Mouse (Mus musculus) lung, embryonic 16.5 days (tissue): ENCODE measurements around the gene Stpg1. TPM values are rescaled to one million over a fixed set of nuclear protein-coding genes. Genes with fewer than 3 reads are reported as not detected.

Source experiments
- ATAC-seq: fragments of 200-750 bp; cut with Nextera tagmentation; 2 replicates; pipeline ENCODE4 v1.8.0; 2017; ENCODE audit warnings: low read depth, mild to moderate bottlenecking, moderate library complexity
- H3K27ac ChIP-seq: fragments of 300-500 bp; sonication (generic); 2 replicates; pipeline ENCODE4 v1.5.1; 2014; ENCODE audit warnings: mild to moderate bottlenecking, control low read depth, low read length
- H3K27me3 ChIP-seq: fragments of 300-500 bp; sonication (generic); 2 replicates; pipeline ENCODE4 v1.6.1; 2014; ENCODE audit warnings: low read depth, low read length, mixed read lengths; ENCODE audit not compliant: control insufficient read depth, insufficient read depth
- H3K36me3 ChIP-seq: fragments of 300-500 bp; sonication (generic); 2 replicates; pipeline ENCODE4 v1.6.1; 2014; ENCODE audit warnings: low read length; ENCODE audit not compliant: control insufficient read depth, insufficient read depth
- H3K4me1 ChIP-seq: fragments of 300-500 bp; sonication (generic); replicated peaks from 2 replicates; pipeline ENCODE4 v1.6.1; 2014; ENCODE audit warnings: low read length, mixed read lengths; ENCODE audit not compliant: control insufficient read depth, insufficient read depth
- H3K4me2 ChIP-seq: fragments of 300-500 bp; sonication (generic); 2 replicates; pipeline ENCODE4 v1.6.1; 2014; ENCODE audit warnings: low read depth, low read length, control low read depth
- H3K4me3 ChIP-seq: fragments of 300-500 bp; sonication (generic); 2 replicates; pipeline ENCODE4 v1.5.1; 2014; ENCODE audit warnings: mild to moderate bottlenecking, low read length, control low read depth
- H3K9ac ChIP-seq: fragments of 300-500 bp; sonication (generic); 2 replicates; pipeline ENCODE4 v1.6.1; 2014; ENCODE audit warnings: low read length, control low read depth
- H3K9me3 ChIP-seq: fragments of 300-500 bp; sonication (generic); 2 replicates; pipeline ENCODE4 v1.6.1; 2016; ENCODE audit warnings: low read length; ENCODE audit not compliant: control insufficient read depth
- WGBS: fragments of 180-500 bp; shearing (Covaris S2); extraction: QIAGEN DNeasy Blood & Tissue Kit; methylation state at CpG from one replicate; pipeline ENCODE4 v1.1.7; 2014; 5-methylcytosine and 5-hydroxymethylcytosine counted together
- polyA plus RNA-seq: library from polyadenylated mRNA; unstranded; fragments of >200 nt; fragmentation: Nextera tagmentation; extraction: Ambion mirVana; gene quantifications from 2 replicates; pipeline ENCODE4 v1.2.1, GENCODE M21; 2015

Stpg1 gene
- polyA plus RNA-seq, 1 experiment from 2014 or later, result 0.77 TPM

DNA sequence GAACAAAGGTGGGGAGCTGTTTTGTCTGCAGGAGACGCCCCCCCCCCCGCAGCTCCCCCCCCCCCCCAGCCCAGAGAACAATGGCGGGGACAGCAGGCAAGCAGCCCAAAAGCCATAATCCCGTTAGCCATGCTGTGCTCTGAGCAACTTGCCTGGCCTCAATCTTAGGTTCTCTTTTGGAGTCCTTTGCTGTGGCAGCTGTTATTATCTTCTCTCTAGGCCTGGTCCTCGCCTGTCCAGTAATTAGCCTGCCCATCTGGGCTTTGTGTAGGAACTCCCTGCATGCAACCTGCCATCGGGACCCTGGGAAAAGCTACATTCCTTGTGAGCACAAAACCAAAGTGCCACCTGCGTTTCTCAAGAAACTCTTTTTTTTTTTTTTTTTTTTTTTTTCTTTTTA, 29.3 kb downstream of the Stpg1 start:
- Histone ChIP-seq H3K36me3 (no peaks in the 10 kb centered on the region), H3K9ac (no peak overlapping the region), H3K4me3 (no peak overlapping the region), H3K9me3 (no peaks in the 10 kb centered on the region), H3K27ac (peak overlapping the region; percentile 72), H3K4me2 (no peak overlapping the region), H3K27me3 (no peaks in the 10 kb centered on the region), H3K4me1 (peaks cover 15% of the 10 kb centered on the region)
- 16% methylated on average over 6 of the region's 7 CpGs for WGBS
- ATAC-seq, result peak; percentile 18; the same call in 1 of the 2 replicates

DNA sequence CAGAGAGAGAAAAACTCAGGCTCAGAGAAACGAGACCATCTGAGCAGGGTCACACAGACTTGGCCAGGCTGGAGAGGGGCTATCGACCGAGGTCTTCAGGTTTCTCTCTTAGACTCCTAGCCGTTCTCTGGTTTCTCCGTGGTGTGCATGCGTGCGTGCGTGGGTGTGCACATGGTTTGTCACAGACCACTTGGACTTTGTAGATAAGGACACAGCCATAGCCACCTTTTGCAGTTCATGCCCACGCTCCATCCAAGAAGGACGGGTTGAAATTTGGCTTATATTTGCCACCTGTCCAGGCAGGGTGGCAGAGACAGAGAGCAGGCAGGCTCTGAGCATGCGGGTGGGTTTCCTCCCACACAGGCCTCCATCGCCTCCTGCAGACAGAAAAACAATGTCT, 30.5 kb downstream of the Stpg1 start:
- 61% methylated on average over 12 of the region's 12 CpGs for WGBS
- ATAC-seq, result no peak
- Histone ChIP-seq H3K36me3 (no peaks in the 10 kb centered on the region), H3K27me3 (no peaks in the 10 kb centered on the region), H3K27ac (peak overlapping the region; percentile 63; the same call in 1 of the 2 replicates), H3K4me2 (no peak overlapping the region), H3K9ac (no peak overlapping the region), H3K4me1 (peaks cover 15% of the 10 kb centered on the region), H3K9me3 (no peaks in the 10 kb centered on the region), H3K4me3 (no peak overlapping the region)

GRCm38 (mm10) chr4:135526039-135526710, 31.6 kb downstream of the Stpg1 start:
- Histone ChIP-seq H3K4me3 (no peak overlapping the region), H3K27me3 (no peaks in the 10 kb centered on the region), H3K4me2 (no peak overlapping the region), H3K4me1 (peaks cover 15% of the 10 kb centered on the region), H3K9ac (no peak overlapping the region), H3K27ac (no peak overlapping the region), H3K9me3 (no peaks in the 10 kb centered on the region; the same call in 1 of the 2 replicates), H3K36me3 (no peaks in the 10 kb centered on the region)
- ATAC-seq, result no peak
- WGBS, result 34% methylated on average over 14 of the region's 14 CpGs

GRCm38 (mm10) chr4:135530270-135530669, 35.7 kb downstream of the Stpg1 start:
- Histone ChIP-seq H3K4me1 (peaks cover 7% of the 10 kb centered on the region), H3K9ac (no peak overlapping the region), H3K27ac (no peak overlapping the region), H3K27me3 (no peaks in the 10 kb centered on the region), H3K36me3 (no peaks in the 10 kb centered on the region), H3K9me3 (no peaks in the 10 kb centered on the region; the same call in 1 of the 2 replicates), H3K4me3 (no peak overlapping the region), H3K4me2 (no peak overlapping the region)
- WGBS, result 52% methylated on average over 2 of the region's 2 CpGs
- no peak for ATAC-seq

- ATAC-seq, result no peak
- Histone ChIP-seq H3K9ac (no peak overlapping the region), H3K27ac (no peak overlapping the region), H3K9me3 (no peaks in the 10 kb centered on the region; the same call in 1 of the 2 replicates), H3K4me2 (no peak overlapping the region), H3K36me3 (no peaks in the 10 kb centered on the region), H3K27me3 (no peaks in the 10 kb centered on the region), H3K4me3 (no peak overlapping the region), H3K4me1 (peaks cover 6% of the 10 kb centered on the region)
- 83% methylated on average over 9 of the region's 9 CpGs for WGBS
Measured at GRCm38 (mm10) chr4:135531236-135531635, 36.6 kb downstream of the Stpg1 start.

- H3K27me3 ChIP-seq, result no peaks in the 10 kb centered on the region
- H3K9ac ChIP-seq, result no peak overlapping the region
- no peaks in the 10 kb centered on the region for H3K4me1 ChIP-seq
- H3K36me3 ChIP-seq, result no peaks in the 10 kb centered on the region
- whole genome bisulfite sequencing, result 58% methylated on average over 9 of the region's 9 CpGs
- H3K27ac ChIP-seq, result no peak overlapping the region
- no peak overlapping the region for H3K4me3 ChIP-seq
- ATAC-seq, result no peak
- H3K4me2 ChIP-seq, result no peak overlapping the region
- H3K9me3 ChIP-seq, result no peaks in the 10 kb centered on the region; the same call in 1 of the 2 replicates
Measured at GRCm38 (mm10) chr4:135531771-135532613, 37.4 kb downstream of the Stpg1 start.

DNA sequence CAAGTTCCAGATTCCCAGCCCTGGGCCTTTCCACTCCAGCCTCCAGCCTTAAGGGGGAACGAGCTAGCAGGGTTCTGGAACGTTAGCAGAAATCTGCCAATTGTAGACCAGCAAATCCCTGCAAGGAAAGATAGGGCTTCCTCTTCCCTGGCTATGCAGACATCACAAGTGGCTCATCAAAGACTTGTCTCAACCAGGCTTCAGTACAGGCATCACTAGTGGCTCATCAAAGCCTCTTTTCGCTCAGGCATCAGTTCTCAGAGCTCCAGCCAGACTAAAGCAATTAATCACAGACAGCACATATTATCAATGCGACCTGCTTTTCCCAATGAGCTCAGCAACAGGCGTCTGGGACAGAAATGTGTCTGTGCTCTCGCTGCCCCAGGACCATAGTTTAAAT, 38.4 kb downstream of the Stpg1 start:
- 55% methylated on average over 6 of the region's 6 CpGs for WGBS
- Histone ChIP-seq H3K9ac (no peak overlapping the region), H3K36me3 (no peaks in the 10 kb centered on the region), H3K4me1 (no peaks in the 10 kb centered on the region), H3K4me3 (no peak overlapping the region), H3K27ac (no peak overlapping the region), H3K4me2 (no peak overlapping the region), H3K27me3 (no peaks in the 10 kb centered on the region), H3K9me3 (no peaks in the 10 kb centered on the region; the same call in 1 of the 2 replicates)
- no peak for ATAC-seq

- Histone ChIP-seq H3K27ac (no peak overlapping the region), H3K9ac (no peak overlapping the region), H3K4me3 (no peak overlapping the region), H3K27me3 (no peaks in the 10 kb centered on the region), H3K4me1 (no peaks in the 10 kb centered on the region), H3K9me3 (no peaks in the 10 kb centered on the region; the same call in 1 of the 2 replicates), H3K36me3 (no peaks in the 10 kb centered on the region), H3K4me2 (no peak overlapping the region)
- ATAC-seq, result no peak
- WGBS, result 91% methylated on average over 3 of the region's 3 CpGs
Measured at GRCm38 (mm10) chr4:135535021-135535420, 40.4 kb downstream of the Stpg1 start.

GRCm38 (mm10) chr4:135539056-135539455, 44.5 kb downstream of the Stpg1 start:
- Histone ChIP-seq H3K4me2 (no peak overlapping the region), H3K27me3 (no peaks in the 10 kb centered on the region), H3K36me3 (no peaks in the 10 kb centered on the region), H3K4me3 (no peak overlapping the region), H3K27ac (no peak overlapping the region), H3K4me1 (no peaks in the 10 kb centered on the region), H3K9me3 (no peaks in the 10 kb centered on the region), H3K9ac (no peak overlapping the region)
- 82% methylated on average over 12 of the region's 12 CpGs for WGBS
- ATAC-seq, result no peak
